Mouse (Mus musculus): ENCODE results near the gene Fry.
A peak's percentile ranks its signal among the peaks of the same experiment; 100 is the strongest.

Fry gene

GRCm38 (mm10) chr5:150130144-150130543, 11.7 kb downstream of the Fry start:
- DNase-seq (ENCODE audit: low spot score): no peak

- DNase-seq (ENCODE audit: low spot score): no peak
Observed at GRCm38 (mm10) chr5:150131166-150131565, 12.7 kb downstream of the Fry start.

GRCm38 (mm10) chr5:150134651-150135050, 16.2 kb downstream of the Fry start:
- no peak for DNase-seq (ENCODE audit: low spot score)

GRCm38 (mm10) chr5:150135529-150135928, 17.1 kb downstream of the Fry start:
- DNase-seq (ENCODE audit: low spot score): no peak

- peak; percentile 40 for DNase-seq (ENCODE audit: low spot score)
Observed at GRCm38 (mm10) chr5:150137772-150138451, 19.5 kb downstream of the Fry start.

- DNase-seq (ENCODE audit: low spot score): no peak
Observed at GRCm38 (mm10) chr5:150140513-150140912, 22.1 kb downstream of the Fry start.

- no peak for DNase-seq (ENCODE audit: low spot score)
Observed at GRCm38 (mm10) chr5:150145967-150146366, 27.5 kb downstream of the Fry start.

GRCm38 (mm10) chr5:150146612-150147011, 28.2 kb downstream of the Fry start:
- no peak for DNase-seq (ENCODE audit: low spot score)

GRCm38 (mm10) chr5:150149725-150150124, 31.3 kb downstream of the Fry start:
- no peak for DNase-seq (ENCODE audit: low spot score)

GRCm38 (mm10) chr5:150150986-150151385, 32.5 kb downstream of the Fry start:
- no peak for DNase-seq (ENCODE audit: low spot score)

- DNase-seq (ENCODE audit: low spot score): peak; percentile 40
Observed at GRCm38 (mm10) chr5:150152071-150152879, 33.8 kb downstream of the Fry start.

GRCm38 (mm10) chr5:150152880-150153281, 34.4 kb downstream of the Fry start:
- DNase-seq (ENCODE audit: low spot score): no peak

GRCm38 (mm10) chr5:150155388-150155787, 36.9 kb downstream of the Fry start:
- no peak for DNase-seq (ENCODE audit: low spot score)

- no peak for DNase-seq (ENCODE audit: low spot score)
Observed at GRCm38 (mm10) chr5:150156063-150156786, 37.8 kb downstream of the Fry start.

GRCm38 (mm10) chr5:150157682-150158081, 39.2 kb downstream of the Fry start:
- DNase-seq (ENCODE audit: low spot score): peak; percentile 74

GRCm38 (mm10) chr5:150159151-150159550, 40.7 kb downstream of the Fry start:
- DNase-seq (ENCODE audit: low spot score): no peak

GRCm38 (mm10) chr5:150161193-150161592, 42.7 kb downstream of the Fry start:
- no peak for DNase-seq (ENCODE audit: low spot score)

GRCm38 (mm10) chr5:150161898-150162297, 43.5 kb downstream of the Fry start:
- no peak for DNase-seq (ENCODE audit: low spot score)

- no peak for DNase-seq (ENCODE audit: low spot score)
Observed at GRCm38 (mm10) chr5:150164671-150165070, 46.2 kb downstream of the Fry start.

- no peak for DNase-seq (ENCODE audit: low spot score)
Observed at GRCm38 (mm10) chr5:150166811-150167210, 48.4 kb downstream of the Fry start.

GRCm38 (mm10) chr5:150167287-150167686, 48.8 kb downstream of the Fry start:
- DNase-seq (ENCODE audit: low spot score): no peak

GRCm38 (mm10) chr5:150168712-150169111, 50.3 kb downstream of the Fry start:
- DNase-seq (ENCODE audit: low spot score): peak; percentile 89

- DNase-seq (ENCODE audit: low spot score): no peak
Observed at GRCm38 (mm10) chr5:150171562-150171961, 53.1 kb downstream of the Fry start.
